Mouse (Mus musculus): ENCODE results near the gene Mllt1. TPM values are rescaled to one million over a fixed set of nuclear protein-coding genes. Genes with fewer than 3 reads are reported as not detected.

Mllt1 gene
- polyA plus RNA-seq (2012; rRNA removed) = 58.2 and 59.4 TPM in 2 replicates

DNA sequence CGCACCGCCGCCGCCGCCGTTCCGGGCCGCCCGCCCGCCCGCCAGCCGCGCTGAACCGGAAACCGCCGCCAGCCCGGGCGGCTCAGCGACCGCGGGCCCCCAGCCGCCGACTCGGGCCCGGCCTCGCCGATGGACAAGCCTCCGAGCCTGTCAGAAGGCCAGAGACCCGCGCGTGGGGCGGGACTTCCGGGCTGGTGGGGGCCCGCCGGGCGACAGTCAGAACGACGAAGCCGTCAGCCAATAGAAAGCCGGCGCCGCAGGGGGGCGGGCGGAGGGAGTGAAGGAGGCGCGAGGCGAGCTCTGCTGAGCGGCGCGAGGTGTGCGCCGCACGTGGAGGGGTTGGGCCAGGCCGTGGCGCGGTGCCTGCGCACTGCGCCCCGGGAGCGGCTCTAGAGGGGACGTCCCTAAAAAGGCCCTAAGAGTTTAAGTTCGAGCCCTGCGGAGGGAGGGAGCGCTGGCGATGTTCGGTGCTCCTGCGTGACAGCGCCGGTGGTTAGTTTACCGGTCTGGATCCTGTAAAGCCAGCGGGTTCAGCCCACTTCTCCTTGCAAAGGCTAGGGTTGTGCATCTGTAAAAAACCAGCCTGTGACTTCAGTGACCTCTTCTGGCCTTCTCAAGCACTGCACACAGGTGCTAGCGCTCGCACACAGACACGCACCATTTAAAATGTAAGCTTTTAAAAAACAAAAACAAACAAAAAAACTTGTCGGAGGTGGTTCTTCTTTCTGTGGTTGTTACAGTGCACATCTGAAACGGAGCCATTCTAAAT, at the start of gene Mllt1:
Gene Mllt1, minus strand, starts transcription at position 53 of the 769 bp plus-strand sequence.
- DNase-seq = peak; percentile 100
- TF ChIP-seq CTCF (IDR thresholded peaks at IDR 0.05; ENCODE audit: insufficient read depth, low read length) (peak; percentile 74), POLR2A (IDR thresholded peaks at IDR 0.05; ENCODE audit: borderline replicate concordance, extremely low read depth, low read depth, low read length) (no peak)
- Histone ChIP-seq H3K4me3 (replicated peaks; ENCODE audit: extremely low read depth, low read depth, low read length) (peak within 1 kb of the TSS; percentile 77), H3K4me1 (ENCODE audit: control insufficient read depth, insufficient read depth, low read length) (peaks cover 4% of the 10 kb centered on the region; the same call in 1 of the 2 replicates)
- WGBS = 5% methylated on average over 72 of the region's 76 CpGs

DNA sequence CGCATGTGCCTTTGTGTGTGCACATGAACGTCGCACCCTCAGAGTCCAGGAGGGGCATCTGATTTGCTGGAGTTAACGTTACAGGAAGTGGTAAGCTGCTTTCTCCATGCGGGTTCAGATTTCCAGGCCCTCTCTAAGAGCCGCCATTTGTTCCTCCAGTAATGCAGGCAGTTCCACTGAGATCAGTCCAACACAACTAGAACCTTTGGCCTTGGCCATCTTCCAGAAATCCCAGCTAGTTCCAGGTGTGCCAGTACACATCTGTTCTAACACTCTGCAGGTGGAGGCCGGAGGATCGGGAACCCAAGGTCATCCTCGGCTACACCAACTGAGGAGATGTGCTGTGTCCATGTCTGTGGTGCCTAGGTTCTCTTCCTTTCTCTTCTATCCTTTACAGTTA, 49.7 kb upstream of the Mllt1 start:
- DNase-seq = no peak
- WGBS = 76% methylated on average over 9 of the region's 9 CpGs
- TF ChIP-seq POLR2A (IDR thresholded peaks at IDR 0.05; ENCODE audit: borderline replicate concordance, extremely low read depth, low read depth, low read length) (no peak), CTCF (IDR thresholded peaks at IDR 0.05; ENCODE audit: insufficient read depth, low read length) (no peak)
- H3K4me1 ChIP-seq (ENCODE audit: control insufficient read depth, insufficient read depth, low read length) = no peaks in the 10 kb centered on the region
- H3K4me3 ChIP-seq (replicated peaks; ENCODE audit: extremely low read depth, low read depth, low read length) = no peak overlapping the region

DNA sequence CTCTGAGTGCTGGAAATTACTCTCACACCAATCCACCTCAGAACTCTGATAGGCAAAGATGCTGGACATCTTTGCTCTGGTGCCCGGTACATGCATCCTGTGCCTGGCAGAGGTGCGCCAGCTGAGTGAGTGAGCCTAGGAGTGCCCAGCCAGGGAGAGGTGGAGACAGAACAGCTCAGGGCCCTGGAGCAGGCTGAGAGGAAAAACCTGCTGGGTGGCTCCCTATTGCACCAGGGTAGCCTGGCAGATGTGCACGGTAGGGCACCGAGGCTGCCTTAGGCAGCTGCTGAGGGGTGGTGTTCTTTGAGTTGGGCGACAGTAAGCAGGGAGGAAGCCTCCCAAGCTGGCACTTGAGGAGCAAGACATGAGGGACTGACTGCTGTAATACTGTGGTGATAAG, 46.8 kb upstream of the Mllt1 start, which contains the start of gene Acer1:
Gene Acer1, minus strand, starts transcription at position 114 of the 400 bp plus-strand sequence.
- TF ChIP-seq POLR2A (IDR thresholded peaks at IDR 0.05; ENCODE audit: borderline replicate concordance, extremely low read depth, low read depth, low read length) = no peak
- TF ChIP-seq CTCF (IDR thresholded peaks at IDR 0.05; ENCODE audit: insufficient read depth, low read length) = no peak
- Histone ChIP-seq H3K4me1 (ENCODE audit: control insufficient read depth, insufficient read depth, low read length) (no peaks in the 10 kb centered on the region), H3K4me3 (replicated peaks; ENCODE audit: extremely low read depth, low read depth, low read length) (no peak within 1 kb of the TSS)
- DNase-seq = no peak
- 78% methylated on average over 5 of the region's 5 CpGs for WGBS

DNA sequence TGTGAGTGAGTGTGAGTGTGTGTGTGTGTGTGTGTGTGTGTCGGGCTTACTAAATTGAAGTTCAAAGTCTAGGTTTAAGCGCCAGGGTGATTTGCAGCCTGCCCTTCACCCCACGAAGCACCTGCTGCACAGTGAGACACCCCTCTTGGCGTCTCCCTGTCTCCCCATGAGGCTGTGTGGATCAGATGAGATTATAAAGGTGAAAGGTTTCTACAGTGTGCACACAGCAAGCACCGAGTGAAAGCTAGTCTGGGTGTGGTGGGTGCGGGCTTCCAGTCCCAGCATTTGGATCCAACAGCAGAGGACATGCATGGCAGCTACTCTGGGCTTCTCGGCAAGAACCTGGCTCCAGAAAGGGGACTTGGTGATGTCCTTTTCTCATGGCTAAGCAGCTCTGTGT, 45.8 kb upstream of the Mllt1 start:
- TF ChIP-seq CTCF (IDR thresholded peaks at IDR 0.05; ENCODE audit: insufficient read depth, low read length) = no peak
- TF ChIP-seq POLR2A (IDR thresholded peaks at IDR 0.05; ENCODE audit: borderline replicate concordance, extremely low read depth, low read depth, low read length) = no peak
- H3K4me3 ChIP-seq (replicated peaks; ENCODE audit: extremely low read depth, low read depth, low read length) = no peak overlapping the region
- 67% methylated on average over 7 of the region's 7 CpGs for WGBS
- no peaks in the 10 kb centered on the region for H3K4me1 ChIP-seq (ENCODE audit: control insufficient read depth, insufficient read depth, low read length)
- DNase-seq = no peak

DNA sequence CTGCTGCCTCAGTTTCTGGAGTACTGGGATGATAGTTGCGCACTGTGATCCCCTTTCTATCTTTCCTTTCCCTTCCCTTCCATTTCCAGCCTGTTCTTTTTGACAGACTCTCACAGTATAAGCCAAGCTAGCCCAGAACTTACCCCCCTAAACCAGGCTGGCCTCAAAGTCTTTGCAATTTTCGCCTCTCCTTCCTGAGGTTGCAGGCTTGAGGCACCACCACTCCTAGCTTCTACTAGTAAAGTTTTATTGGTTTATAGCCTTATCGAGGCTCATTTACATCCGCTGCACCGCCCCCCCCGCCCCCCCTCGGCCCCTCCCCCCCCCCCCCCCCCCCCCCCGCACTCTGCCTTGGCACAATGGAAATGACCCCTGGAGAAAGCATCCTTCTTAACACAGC, 44.3 kb upstream of the Mllt1 start:
- TF ChIP-seq POLR2A (IDR thresholded peaks at IDR 0.05; ENCODE audit: borderline replicate concordance, extremely low read depth, low read depth, low read length) (no peak), CTCF (IDR thresholded peaks at IDR 0.05; ENCODE audit: insufficient read depth, low read length) (no peak)
- no peak for DNase-seq
- H3K4me1 ChIP-seq (ENCODE audit: control insufficient read depth, insufficient read depth, low read length) = no peaks in the 10 kb centered on the region
- WGBS = 63% methylated on average over 4 of the region's 8 CpGs
- no peak overlapping the region for H3K4me3 ChIP-seq (replicated peaks; ENCODE audit: extremely low read depth, low read depth, low read length)

DNA sequence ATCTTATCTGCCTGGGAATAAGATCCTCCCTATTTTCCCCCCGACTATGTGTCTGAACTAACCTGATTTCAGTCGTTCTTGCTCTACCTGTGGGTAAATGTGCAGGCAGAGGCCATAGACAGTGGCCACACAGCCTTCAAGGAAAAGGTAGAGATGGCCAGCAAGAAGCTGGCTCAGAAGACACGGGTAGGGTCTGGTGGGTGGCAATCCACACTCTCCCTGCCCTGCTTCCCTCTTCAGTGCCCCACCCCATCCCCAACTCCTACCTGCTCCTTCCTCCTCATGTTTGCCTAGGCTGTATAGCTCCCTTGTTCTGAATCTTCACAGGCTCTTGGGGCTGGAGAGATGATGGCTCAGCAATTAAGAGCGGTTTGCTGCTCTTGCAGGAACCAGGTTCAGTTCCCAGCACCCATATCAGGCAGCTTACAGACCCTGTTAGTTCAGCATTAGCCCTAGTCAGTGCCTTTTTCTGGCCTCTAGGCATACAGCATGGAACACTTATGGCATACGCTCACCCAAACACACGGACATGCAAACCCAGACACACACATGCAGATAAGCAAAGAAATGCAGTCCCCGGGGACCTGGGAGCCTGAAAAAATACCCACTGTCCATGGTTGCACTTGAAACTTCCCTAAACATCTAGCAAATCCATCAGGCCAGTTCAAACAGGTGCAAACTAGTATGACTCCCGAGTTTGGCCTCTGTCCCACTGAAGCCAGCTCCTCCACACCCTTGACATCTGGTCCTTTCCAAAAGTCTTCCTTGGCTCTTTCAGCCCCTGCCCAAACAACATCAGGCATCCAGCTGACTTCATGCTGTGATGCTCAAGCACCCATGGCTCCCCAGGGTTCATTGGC, 41.5 kb upstream of the Mllt1 start:
- DNase-seq = no peak
- no peaks in the 10 kb centered on the region for H3K4me1 ChIP-seq (ENCODE audit: control insufficient read depth, insufficient read depth, low read length)
- TF ChIP-seq CTCF (IDR thresholded peaks at IDR 0.05; ENCODE audit: insufficient read depth, low read length) = no peak
- no peak for TF ChIP-seq POLR2A (IDR thresholded peaks at IDR 0.05; ENCODE audit: borderline replicate concordance, extremely low read depth, low read depth, low read length)
- H3K4me3 ChIP-seq (replicated peaks; ENCODE audit: extremely low read depth, low read depth, low read length) = no peak overlapping the region
- 66% methylated on average over 8 of the region's 8 CpGs for WGBS

DNA sequence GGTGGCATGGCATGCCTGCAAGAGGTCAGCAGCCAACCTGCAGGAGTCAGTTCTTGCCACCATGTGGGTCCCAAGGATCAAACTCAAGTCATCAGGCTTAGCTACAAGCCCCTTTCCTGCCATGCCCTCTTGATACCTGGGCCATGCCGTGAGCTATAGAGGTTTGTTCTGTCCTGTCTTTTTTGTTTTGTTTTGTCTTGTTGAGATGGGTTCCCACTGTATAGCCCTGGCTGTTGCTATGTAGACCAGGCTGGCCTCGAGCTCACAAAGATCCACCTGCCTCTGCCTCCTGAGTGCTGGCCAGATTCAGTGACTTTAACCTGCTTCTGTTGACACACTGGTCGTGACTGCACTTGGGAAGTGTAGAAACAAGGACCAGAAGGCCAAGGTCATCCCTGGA, 40.2 kb upstream of the Mllt1 start:
- Histone ChIP-seq H3K4me3 (replicated peaks; ENCODE audit: extremely low read depth, low read depth, low read length) (no peak overlapping the region), H3K4me1 (ENCODE audit: control insufficient read depth, insufficient read depth, low read length) (no peaks in the 10 kb centered on the region)
- TF ChIP-seq POLR2A (IDR thresholded peaks at IDR 0.05; ENCODE audit: borderline replicate concordance, extremely low read depth, low read depth, low read length) (no peak), CTCF (IDR thresholded peaks at IDR 0.05; ENCODE audit: insufficient read depth, low read length) (no peak)
- DNase-seq = no peak
- WGBS = 66% methylated on average over 3 of the region's 3 CpGs

DNA sequence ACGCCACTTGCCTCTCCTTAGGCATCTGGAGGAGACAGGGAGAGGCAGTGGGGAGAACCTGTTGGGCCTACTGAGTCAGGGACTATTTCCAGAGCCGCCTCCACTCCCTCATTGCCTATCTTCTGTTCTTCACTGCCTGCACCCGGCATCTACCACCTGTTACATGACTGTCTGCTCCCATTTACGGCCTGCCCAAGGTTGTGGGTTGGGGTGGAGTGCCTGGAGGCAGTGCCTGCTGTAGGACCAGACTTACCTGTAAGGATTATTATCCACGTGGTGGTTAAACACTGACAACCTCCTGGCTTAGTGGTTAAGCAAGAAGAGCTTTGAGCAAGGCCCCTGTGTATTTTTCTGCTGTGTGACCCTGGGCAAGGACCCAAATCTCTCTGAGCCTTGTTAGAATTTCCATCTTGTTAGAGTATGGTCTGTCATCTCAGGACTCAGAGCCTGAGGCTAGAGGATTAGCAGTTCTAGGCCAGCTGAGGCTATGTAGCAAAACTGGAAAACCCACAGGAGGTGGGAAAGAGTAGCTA, 39.6 kb upstream of the Mllt1 start:
- no peaks in the 10 kb centered on the region for H3K4me1 ChIP-seq (ENCODE audit: control insufficient read depth, insufficient read depth, low read length)
- H3K4me3 ChIP-seq (replicated peaks; ENCODE audit: extremely low read depth, low read depth, low read length) = no peak overlapping the region
- DNase-seq = no peak
- TF ChIP-seq POLR2A (IDR thresholded peaks at IDR 0.05; ENCODE audit: borderline replicate concordance, extremely low read depth, low read depth, low read length) = no peak
- WGBS = 63% methylated on average over 5 of the region's 5 CpGs

DNA sequence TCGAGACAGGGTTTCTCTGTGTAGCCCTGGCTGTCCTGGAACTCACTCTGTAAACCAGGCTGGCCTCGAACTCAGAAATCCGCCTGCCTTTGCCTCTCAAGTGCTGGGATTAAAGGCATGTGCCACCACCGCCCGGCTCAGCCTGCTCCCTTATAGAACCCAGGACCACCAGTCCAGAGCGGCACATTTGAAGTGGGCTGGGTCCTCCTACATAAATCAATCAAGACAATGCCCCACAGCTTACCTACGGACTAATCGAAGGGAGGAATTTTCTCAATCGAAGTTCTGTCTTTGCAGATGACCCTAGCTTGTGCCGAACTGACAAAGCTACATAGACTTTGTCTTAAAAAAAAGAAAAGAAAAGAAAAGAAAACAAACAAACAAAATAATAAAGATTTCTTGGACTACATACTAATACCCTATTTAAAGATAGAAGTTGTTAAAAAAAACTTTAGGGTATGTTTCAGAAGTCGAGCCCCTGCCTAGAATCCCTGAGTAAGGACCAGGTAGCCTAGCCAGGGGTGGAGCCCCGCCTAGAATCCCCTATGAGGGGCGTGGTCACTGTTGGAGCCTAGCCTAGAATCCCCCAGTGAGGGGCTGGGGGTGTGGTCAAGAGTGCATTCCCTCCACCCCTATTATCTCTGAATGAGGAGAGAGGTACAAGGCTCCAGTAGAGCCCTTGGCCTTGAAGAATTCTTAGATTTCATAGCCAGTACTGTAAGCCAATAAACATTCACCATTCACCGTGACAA, 38.9 kb upstream of the Mllt1 start:
- TF ChIP-seq CTCF (IDR thresholded peaks at IDR 0.05; ENCODE audit: insufficient read depth, low read length) (no peak), POLR2A (IDR thresholded peaks at IDR 0.05; ENCODE audit: borderline replicate concordance, extremely low read depth, low read depth, low read length) (no peak)
- Histone ChIP-seq H3K4me3 (replicated peaks; ENCODE audit: extremely low read depth, low read depth, low read length) (no peak overlapping the region), H3K4me1 (ENCODE audit: control insufficient read depth, insufficient read depth, low read length) (no peaks in the 10 kb centered on the region)
- WGBS = 63% methylated on average over 13 of the region's 14 CpGs
- no peak for DNase-seq

Measured in lung, adult 2 months (tissue).